Mouse (Mus musculus) heart, postnatal 36 days (tissue): Measurements from ENCODE around the gene Tmem178b. TPM values are rescaled to one million over a fixed set of nuclear protein-coding genes. Genes with fewer than 3 reads are reported as not detected.

ENCODE experiments used
- DNase-seq, 2 experiments: peaks; one replicate each; pipeline ENCODE4 v3.0.0; 2021 to 2022
- intact Hi-C: fragments of 180-260 bp; cut with DNase I; formaldehyde crosslinking; loops from one replicate; pipeline ENCODE4 v1.15.1; 2025
- total RNA-seq, 2 experiments: library from RNA; stranded (reverse); gene quantifications; 2 replicates each; pipeline ENCODE4 v1.2.3; 2021

Gene Tmem178b
- total RNA-seq, 2 experiments from 2014 or later: 0.36 to 0.60 TPM

DNA sequence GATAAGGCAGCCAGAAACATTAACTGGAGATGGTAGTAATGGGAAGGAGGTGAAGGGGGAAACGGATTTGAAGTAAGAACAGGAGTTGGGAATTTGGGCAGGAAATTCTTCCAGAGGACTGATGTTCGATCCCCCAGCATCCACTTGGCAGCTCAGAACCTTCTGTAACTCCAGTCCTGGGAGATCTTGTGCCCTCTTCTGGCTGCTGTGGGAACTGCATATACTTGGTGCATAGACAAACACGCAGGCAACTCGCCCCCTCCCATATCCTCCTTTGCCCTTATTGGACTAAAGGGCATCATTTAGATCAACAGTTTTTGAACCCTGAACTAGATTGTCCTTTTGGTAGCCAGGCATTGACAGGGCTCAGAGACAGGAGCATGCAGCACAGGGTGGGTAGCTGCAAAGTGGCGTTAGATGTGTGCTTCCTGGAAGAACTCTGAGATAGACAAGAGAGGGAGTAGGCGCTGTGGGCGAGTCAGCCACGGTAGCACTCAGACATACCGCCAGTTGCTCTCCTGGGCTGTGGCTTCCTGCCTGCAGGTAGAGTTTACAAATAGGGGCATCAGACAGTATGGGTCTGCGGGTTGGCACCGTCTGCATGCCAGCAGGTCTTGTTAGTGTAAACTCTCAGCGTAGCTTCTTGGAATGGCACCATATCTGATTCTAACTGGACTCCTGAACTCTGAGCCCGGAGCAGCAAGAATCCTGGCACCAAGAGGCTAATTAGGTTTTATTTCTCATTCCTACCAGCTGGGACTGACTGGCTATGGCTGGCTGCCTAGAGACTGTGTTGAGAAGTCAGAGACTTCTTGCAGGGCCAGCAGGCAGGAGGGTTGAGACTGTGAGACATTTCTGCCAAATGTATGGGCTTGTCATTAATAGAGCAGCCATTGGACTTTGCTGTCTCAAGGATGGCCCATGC, 364.0 kb downstream of the Tmem178b start:
- intact Hi-C loops: loop anchor here (1.0 kb wide), 2 partner anchors 66 to 156 kb away; no protein-coding TSS in a partner anchor

DNA sequence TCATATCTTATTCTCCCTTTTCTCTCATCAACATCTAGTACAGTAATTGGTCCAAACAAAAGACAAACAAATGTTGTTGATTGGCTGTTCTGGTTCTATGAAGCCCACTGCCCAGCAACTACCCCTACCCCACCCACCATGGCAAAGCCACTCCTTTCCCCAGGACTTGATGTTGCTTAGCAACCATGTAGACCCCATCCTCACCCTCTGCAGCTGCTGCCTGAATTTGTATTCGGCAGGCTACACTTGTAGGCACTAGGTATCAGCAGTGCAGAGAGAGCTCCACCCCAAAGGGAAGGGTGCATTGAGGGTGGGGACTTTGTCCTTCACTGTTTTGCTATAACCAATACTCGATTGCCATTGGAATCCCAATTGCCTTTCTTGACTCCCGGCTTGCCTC, 365.8 kb downstream of the Tmem178b start:
- no peak for DNase-seq
- intact Hi-C loops: no loop called here

More for the DNA sequence above, 364.0 kb downstream of the Tmem178b start:
- peak; percentile 7 to 36 for DNase-seq

DNA sequence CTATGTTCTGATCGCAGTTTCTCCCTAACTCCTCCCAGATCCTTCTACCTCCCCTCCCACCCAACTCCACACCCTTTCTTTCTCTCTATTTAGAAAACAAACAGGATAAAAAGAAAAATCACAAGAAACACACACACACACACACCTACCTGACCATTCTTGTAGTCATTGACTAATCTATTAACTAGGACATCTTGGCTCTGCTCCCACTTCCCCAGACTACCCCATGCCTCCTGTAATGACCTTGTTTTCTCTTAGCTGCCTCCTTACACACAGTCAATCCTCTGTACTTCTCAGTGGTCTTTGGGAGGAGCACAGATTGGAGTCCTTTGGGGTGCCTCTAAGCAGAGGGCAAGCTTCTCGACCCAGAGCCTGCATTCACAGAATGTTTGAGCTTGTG, 367.6 kb downstream of the Tmem178b start:
- DNase-seq: no peak
- intact Hi-C loops: no loop called here

DNA sequence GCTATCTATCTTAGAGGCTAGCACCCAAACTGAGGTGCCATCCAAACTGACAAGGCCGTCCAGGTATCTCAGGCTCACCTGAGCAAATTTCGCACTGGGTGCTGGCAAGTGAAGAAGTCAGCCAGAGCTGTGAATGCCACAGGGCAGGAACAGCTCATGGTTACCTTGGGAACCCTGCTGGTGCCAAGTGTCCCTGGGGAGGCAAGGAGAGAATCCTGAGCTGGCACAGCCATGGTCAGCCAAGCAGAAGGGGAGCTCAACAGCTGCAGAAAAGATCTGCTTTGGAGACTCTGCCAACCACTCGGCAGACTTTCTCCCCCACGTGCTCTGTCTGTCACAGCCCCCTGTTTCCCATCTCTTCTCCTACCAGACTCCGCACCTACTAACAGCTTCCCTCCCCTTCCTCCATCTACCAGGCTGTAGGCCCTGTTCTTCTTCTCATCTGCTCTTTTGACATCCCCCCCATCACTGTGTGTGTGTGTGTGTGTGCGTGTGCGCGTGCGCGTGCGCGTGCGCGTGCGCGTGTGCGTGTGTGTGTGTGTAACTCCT, 374.4 kb downstream of the Tmem178b start:
- DNase-seq: no peak
- intact Hi-C loops: no loop called here

DNA sequence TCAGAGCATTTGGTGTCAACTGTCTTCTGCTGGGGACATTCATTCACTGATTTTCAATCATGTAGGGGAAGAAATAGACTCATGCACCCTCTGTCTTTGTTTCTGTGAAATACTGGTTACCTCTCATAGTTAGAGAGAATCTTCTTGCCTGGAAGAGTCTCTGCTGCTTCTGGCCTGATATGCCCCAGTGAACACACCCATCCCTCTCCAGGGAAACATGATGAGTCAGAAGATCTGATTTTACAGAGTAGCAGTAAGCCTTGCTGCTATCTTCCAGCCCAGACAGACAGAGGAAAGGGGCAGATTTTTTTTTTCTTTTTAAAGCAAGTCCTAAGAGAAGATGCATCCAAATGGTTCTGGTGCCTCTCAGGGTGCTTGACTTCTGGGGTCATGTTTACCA, 376.9 kb downstream of the Tmem178b start:
- intact Hi-C loops: no loop called here
- no peak for DNase-seq

DNA sequence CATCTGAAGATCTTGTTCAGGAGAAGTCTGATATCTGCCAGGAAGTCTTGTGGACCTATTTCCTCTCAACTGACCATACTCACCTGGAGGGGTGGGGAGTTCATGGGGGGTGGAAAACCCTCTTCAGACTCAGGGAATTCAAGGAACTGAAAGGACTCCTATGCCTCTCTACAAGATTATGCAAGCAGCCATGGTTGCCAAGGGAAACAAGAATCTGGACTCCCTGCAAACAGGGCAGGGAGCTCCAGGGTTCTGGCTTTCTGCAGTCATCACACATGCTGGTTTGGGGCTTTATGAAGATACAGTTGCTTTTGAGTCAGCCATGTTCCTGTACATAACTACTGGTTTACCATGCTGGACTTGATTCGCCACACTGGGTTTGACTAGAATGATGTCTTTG, 390.6 kb downstream of the Tmem178b start:
- no peak for DNase-seq
- intact Hi-C loops: no loop called here

DNA sequence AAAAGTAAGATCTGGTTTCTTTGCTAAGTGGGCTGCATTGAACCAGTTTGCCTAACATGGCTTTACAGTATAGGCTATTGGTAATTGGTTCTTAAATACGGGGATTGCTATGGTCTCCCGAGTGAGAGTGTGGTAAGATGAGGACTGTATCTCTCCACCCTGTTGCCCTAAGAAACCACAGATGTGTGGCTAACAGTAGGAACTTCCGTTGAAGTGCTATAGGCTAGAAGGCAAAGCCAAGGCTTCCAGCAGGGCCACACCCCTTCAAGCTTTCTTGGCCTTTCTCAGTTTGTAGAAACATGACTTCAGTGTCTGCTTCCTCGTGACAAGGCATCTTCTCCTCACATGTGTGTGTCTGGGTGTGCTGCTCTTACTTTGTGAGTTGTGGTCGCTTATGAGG, 427.6 kb downstream of the Tmem178b start:
- DNase-seq: no peak
- intact Hi-C loops: no loop called here

DNA sequence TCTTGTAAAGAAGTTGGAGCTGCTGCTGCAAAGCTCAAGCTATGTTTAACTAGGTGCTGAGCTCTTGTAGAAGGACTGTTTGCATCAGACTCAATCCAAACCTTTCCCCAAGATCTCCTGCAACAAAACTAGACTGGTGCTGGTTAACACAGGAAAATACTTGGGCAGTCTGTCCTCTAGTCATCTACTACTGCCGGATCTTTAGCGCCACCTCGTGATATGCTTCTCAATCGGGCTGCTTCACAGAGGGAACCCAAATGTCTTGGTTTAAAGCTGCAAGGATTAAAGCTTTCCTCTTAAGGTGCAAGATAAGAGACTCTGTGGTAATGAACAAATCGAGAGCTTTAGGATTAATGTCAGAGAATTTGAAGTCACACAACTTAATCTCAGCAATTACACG, 430.3 kb downstream of the Tmem178b start:
- peak in 1 of 2 experiments; percentile 4 for DNase-seq
- intact Hi-C loops: loop anchor here (1.0 kb wide), 1 partner anchor 67 kb away; no protein-coding TSS in a partner anchor

Other genes starting within 250 kb of the Tmem178b start
- gene Braf, start 147.8 kb upstream of the Tmem178b start, total RNA-seq: 10 to 100 TPM; 14.7 to 20.8 TPM
- gene Mrps33, start 62.3 kb upstream of the Tmem178b start, total RNA-seq: 100 to 1,000 TPM in 1 of 2 experiments, 10 to 100 TPM in 1; 96.8 to 106 TPM